Mouse (Mus musculus) bone marrow, adult 2 months (tissue): ENCODE data around the gene Vps4a. TPM values are rescaled to one million over a fixed set of nuclear protein-coding genes. Genes with fewer than 3 reads are reported as not detected.
"Not testable (repeated sequence)": the region's sequence is repeated elsewhere in the genome, so short reads cannot be mapped to it uniquely, and the experiment has no call there.

Experiments
- H3K27ac ChIP-seq: fragments of 200-500 bp; 2 replicates; pipeline ENCODE4 v1.5.1; 2012; ENCODE audit warnings: low read depth, mild to moderate bottlenecking, control low read depth, inconsistent platforms, low read length; ENCODE audit not compliant: control insufficient read depth, poor library complexity, insufficient read depth
- H3K4me1 ChIP-seq: fragments of 200-500 bp; 2 replicates; pipeline ENCODE4 v1.6.1; 2011; ENCODE audit warnings: low read length; ENCODE audit not compliant: control insufficient read depth, insufficient read depth
- H3K4me3 ChIP-seq: fragments of 200-500 bp; replicated peaks from 2 replicates; pipeline ENCODE3; 2011; ENCODE audit warnings: mild to moderate bottlenecking, low read depth, low read length, control low read depth; ENCODE audit not compliant: control insufficient read depth
- CTCF ChIP-seq: fragments of 200-500 bp; IDR thresholded peaks from 2 replicates; pipeline ENCODE4 v1.5.1; 2011; ENCODE audit warnings: low read length, control low read depth; ENCODE audit not compliant: control insufficient read depth, insufficient read depth
- POLR2A ChIP-seq: fragments of 200-500 bp; IDR thresholded peaks from 2 replicates; pipeline ENCODE4 v1.6.1; 2011; ENCODE audit warnings: low read depth, mild to moderate bottlenecking, control low read depth, low read length, borderline replicate concordance; ENCODE audit not compliant: control insufficient read depth
- WGBS: fragments of 180-500 bp; shearing (Covaris S2); methylation state at CpG from one replicate; pipeline ENCODE4 v1.1.7; 2018; 5-methylcytosine and 5-hydroxymethylcytosine counted together
- polyA plus RNA-seq: library from polyadenylated mRNA; stranded (reverse); fragments of >200 nt; gene quantifications from 2 replicates; pipeline ENCODE4 v1.2.4, GENCODE M21; 2011; ENCODE audit warnings: low replicate concordance; ENCODE audit not compliant: missing spikeins, insufficient read depth, insufficient read length

The Vps4a gene
- polyA plus RNA-seq, result 19.6 and 34.5 TPM in 2 replicates

GRCm38 (mm10) chr8:107030650-107031576 is at the start of gene Vps4a:
Gene Vps4a (plus strand): TSS chr8:107031222.
- H3K4me3 ChIP-seq, result peak within 1 kb of the TSS; percentile 88
- H3K27ac ChIP-seq, result peak within 1 kb of the TSS; percentile 87
- peaks cover 2% of the 10 kb centered on the region; the same call in 1 of the 2 replicates for H3K4me1 ChIP-seq
- 7% methylated on average over 66 of the region's 66 CpGs for WGBS
- peak; percentile 81 for TF ChIP-seq CTCF
- peak; percentile 61; the same call in 1 of the 2 replicates for TF ChIP-seq POLR2A

- TF ChIP-seq POLR2A (no peak), CTCF (no peak)
- WGBS, result 87% methylated on average over 9 of the region's 9 CpGs
- no peaks in the 10 kb centered on the region for H3K4me1 ChIP-seq
- H3K27ac ChIP-seq, result no peak overlapping the region
- no peak overlapping the region for H3K4me3 ChIP-seq
Observed at GRCm38 (mm10) chr8:106985404-106985821, 45.6 kb upstream of the Vps4a start.

DNA sequence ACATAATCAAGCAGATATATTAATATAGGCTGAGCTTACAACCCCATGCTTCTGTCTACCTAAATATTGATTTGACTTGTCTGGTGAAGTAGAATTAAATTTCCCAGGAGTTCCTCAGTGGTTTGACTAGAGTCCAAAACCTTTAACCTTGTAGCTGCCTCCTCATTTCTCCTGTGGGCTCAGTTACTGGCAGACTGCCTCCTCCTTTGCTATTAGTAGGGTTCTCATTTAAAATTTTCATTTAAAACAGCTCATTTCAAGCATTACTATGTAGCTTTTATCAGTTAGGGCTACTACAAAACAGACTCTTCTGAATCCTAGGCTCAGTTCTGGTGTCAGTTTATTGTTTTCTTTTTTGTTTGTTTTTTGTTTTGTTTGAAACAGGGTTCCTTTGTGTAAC is 45.1 kb upstream of the Vps4a start:
- Histone ChIP-seq H3K4me1 (no peaks in the 10 kb centered on the region), H3K4me3 (no peak overlapping the region), H3K27ac (no peak overlapping the region)
- TF ChIP-seq CTCF (no peak), POLR2A (no peak)

- Histone ChIP-seq H3K4me1 (no peaks in the 10 kb centered on the region), H3K27ac (no peak overlapping the region), H3K4me3 (no peak overlapping the region)
- TF ChIP-seq CTCF (no peak), POLR2A (no peak)
Observed at GRCm38 (mm10) chr8:106987557-106987956, 43.5 kb upstream of the Vps4a start.

- WGBS, result 86% methylated on average over 7 of the region's 7 CpGs
- no peak overlapping the region for H3K4me3 ChIP-seq
- TF ChIP-seq CTCF (no peak), POLR2A (no peak)
Observed at GRCm38 (mm10) chr8:106991393-106991792, 39.6 kb upstream of the Vps4a start.

GRCm38 (mm10) chr8:106996339-106996738 is 34.7 kb upstream of the Vps4a start:
- not testable (repeated sequence) for H3K27ac ChIP-seq, H3K4me3 ChIP-seq, H3K4me1 ChIP-seq
- WGBS, result 85% methylated on average over 4 of the region's 4 CpGs

More at GRCm38 (mm10) chr8:106991393-106991792, 39.6 kb upstream of the Vps4a start:
- no peaks in the 10 kb centered on the region for H3K4me1 ChIP-seq
- no peak overlapping the region for H3K27ac ChIP-seq

- H3K27ac ChIP-seq, result no peak overlapping the region
- no peak overlapping the region for H3K4me3 ChIP-seq
- no peaks in the 10 kb centered on the region; the same call in 1 of the 2 replicates for H3K4me1 ChIP-seq
- WGBS, result 70% methylated on average over 4 of the region's 4 CpGs
- TF ChIP-seq POLR2A (no peak), CTCF (no peak)
Observed at GRCm38 (mm10) chr8:106997416-106997815, 33.6 kb upstream of the Vps4a start.

GRCm38 (mm10) chr8:106999068-106999467 is 32.0 kb upstream of the Vps4a start:
- Histone ChIP-seq H3K4me3 (no peak overlapping the region), H3K27ac (no peak overlapping the region), H3K4me1 (no peaks in the 10 kb centered on the region; the same call in 1 of the 2 replicates)
- TF ChIP-seq CTCF (no peak), POLR2A (no peak)
- WGBS, result 80% methylated on average over 1 of the region's 1 CpGs

DNA sequence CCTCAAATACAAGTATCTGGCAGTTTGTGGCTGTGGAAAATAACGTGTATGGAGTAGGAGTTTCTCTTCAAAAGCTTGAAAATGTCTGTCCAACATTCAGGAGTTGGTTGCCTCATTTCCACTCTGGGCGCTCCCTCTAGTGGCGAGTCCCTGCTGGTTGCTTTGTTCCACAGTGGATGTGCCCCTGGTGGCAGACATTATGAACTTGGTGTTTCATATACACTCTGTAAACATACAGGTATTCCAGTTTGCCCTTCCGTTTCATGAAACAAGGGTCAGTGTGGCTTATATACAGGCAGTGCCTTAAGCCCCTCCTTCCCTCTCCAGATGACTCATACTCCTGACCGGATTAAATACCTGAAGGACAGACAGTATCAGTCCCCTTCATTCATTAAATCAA is 28.5 kb upstream of the Vps4a start:
- 23% methylated on average over 5 of the region's 5 CpGs for WGBS
- Histone ChIP-seq H3K27ac (no peak overlapping the region), H3K4me1 (no peaks in the 10 kb centered on the region), H3K4me3 (no peak overlapping the region)
- peak; percentile 98 for TF ChIP-seq CTCF
- no peak for TF ChIP-seq POLR2A
